Mouse (Mus musculus) adrenal gland, postnatal 0 days (tissue): Measurements from ENCODE around the gene Prkar2a. TPM values are rescaled to one million over a fixed set of nuclear protein-coding genes. Genes with fewer than 3 reads are reported as not detected.

Experiments used
- microRNA-seq: library from miRNA; unstranded; fragments of <30 nt; microRNA quantifications from one replicate; pipeline ENCODE4, GENCODE M21; 2016; ENCODE audit warnings: borderline replicate concordance; ENCODE audit not compliant: insufficient number of aligned reads
- polyA plus RNA-seq: library from polyadenylated mRNA; unstranded; fragments of >200 nt; fragmentation: Nextera tagmentation; extraction: Ambion mirVana; gene quantifications from 2 replicates; pipeline ENCODE4 v1.2.1, GENCODE M21; 2015

Gene Prkar2a
- polyA plus RNA-seq = 16.7 and 17.3 TPM in 2 replicates

DNA sequence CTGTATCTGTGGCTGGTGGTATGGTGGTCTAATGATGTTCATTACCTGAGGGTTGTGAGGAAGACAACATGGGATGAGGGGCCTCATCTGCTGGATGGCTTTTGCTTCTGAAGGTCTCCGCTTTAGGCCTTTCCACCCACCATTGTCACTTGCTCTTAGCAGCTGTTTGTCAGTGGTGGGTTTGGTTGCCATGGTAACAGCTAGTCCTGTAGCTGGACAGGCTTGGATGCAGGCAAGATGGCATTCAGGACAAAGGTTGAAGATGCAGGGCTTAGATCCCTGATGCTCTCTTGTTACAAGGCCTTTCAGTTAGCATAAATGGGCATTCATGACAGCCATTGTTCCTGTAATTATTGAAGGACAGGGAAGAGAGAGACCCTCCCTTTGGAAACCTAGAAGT lies at the start of gene Prkar2a:
Prkar2a (plus strand) TSS at position 209 of the 400 bp plus-strand sequence.

DNA sequence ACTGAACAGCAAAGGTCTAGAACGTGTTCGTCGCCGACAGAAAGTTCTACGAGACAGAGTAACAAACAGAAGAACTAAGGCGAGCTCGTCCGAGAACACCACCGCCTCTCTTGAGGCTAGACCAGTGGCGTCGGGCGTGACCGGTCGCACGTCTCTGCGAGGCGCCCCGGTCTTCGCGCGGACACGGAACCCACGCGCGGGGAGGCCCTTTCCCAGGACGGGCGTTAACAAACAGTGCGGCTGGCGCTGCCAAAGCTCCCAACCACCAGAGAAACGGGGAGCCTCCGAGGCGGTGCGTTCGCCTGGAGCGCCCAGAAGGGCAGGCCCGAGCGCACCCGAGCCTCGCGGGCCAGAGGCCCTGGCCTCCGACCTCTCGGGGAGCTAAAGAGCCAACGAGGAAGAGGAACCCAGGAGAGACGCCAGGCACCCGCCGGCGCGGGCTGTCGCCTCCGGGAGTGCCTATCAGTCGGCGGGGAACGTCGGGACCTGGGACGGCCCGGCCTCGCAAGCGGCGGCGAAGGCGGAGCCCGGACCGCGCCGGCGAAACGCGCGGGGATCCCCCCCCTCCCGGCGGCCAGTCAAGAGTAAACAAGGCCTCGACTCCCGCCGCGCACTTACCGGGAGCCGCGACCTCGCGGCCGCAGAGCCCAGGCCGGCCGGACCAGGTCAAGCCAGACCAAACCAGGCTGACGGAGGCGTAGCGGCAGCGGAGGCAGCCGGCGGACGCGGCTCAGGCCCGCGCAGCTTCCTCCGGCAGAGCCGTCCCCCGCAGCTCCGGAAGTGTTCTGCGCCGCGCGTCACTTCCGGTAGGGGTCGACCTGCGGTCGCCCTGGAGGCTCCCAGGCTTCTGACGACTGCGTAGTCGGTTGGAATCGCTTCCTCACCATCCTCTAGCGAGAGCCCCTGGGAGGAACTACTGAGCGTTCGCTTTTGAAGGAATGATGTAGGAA lies 40.2 kb upstream of the Prkar2a start, which contains the start of gene Arih2:
Arih2 (minus strand) TSS at position 776 of the 950 bp plus-strand sequence.

DNA sequence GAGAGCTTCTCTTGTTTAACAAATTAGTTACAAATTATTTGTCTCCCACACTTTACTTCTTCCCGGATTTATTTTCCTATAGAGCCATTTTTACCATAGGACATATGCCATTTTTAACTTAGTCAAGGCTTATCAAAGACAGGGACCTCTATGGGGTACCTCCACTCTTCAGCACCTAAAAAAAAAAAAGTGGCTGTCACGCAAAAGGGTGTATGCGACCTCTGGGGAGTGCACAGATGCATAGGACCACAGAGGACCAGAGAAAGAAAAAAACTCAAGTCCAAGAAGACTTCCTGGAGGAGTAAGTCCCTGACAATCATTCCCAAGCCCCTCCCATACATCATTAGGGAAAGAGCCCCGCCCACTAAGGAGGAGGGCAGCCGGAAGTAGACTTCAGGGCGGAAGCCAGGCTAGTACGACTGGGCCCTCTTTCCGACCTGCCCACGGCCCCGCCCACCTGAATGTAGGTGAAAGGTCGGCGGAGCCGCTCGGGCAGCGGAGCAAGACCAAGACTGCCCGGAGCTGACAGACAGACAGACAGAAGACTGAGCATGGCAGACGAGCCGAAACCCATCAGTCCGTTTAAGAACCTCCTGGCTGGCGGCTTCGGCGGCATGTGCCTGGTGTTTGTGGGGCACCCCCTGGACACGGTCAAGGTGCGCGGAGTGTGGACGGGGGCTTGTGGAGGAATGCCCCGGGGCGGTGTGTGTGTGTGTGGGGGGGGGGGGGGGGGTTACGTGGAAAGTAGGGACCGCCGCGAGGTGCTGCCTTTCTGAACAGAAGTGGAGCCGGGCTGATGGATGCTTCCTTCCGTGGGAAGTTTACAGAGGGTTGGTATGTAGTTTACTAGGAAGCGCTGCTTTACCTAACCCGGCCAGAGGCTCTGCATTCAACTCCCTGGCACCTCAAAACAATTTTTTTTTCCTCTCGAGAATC lies 27.2 kb upstream of the Prkar2a start, which contains the start of gene Slc25a20:
Slc25a20 (plus strand) TSS at position 412 of the 936 bp plus-strand sequence.

DNA sequence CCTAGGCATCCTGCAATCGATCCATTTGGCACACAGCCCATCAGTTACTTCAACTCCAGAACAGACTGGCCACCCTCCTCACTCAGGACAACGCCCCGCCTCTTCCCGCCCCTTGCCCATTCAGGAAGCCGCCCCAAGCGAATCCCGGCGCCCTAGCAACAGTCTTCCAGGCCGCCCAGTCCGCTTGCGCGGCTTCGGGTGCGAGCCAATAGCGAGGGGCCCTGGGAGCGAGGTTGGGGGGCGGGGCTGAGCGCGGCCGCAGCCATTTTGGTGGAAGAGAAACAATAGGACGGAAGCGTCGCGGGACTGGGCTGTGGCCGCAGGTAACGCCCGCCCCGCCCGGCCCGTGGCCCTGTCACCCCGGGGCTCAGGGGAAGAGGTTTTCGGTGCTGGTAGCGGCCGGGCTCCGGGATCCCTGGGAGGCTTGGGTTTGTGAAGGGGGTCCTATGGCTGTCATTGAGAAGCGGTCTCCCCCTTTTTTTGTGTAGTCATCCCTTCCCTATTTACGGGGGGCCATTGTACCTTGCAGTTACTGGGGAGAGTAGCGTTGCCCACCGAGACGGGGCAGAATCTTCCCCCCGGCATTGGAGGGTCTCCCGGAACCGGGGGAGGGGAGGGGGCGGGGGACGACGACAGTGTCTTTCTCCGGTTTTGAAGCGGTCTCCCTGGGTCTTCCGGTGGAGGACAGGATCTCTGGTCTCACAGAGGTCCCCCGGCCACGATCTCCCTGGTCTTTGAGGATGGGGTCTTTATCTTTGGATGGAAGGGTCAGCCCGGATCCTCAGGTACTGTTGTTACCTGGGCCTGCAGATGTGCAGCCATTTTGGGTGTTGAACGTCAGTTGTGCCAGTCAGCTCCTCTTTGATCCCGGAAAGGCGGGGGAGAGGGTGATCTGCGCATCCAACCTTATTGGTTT lies 94.7 kb downstream of the Prkar2a start, which contains the start of gene Ip6k2:
Ip6k2 (plus strand) TSS at position 249 of the 916 bp plus-strand sequence.

Small RNAs within 50 kb of the gene (microRNA-seq; reads per million reads assigned to microRNA genes)
- not detected for gene Gm26298

Other genes with a start within 250 kb of the Prkar2a start
- 34.9 and 49.0 TPM in 2 replicates for gene Ccdc71, start 228.8 kb upstream of the Prkar2a start, polyA plus RNA-seq
- 54.3 and 61.4 TPM in 2 replicates for gene Klhdc8b, start 227.7 kb upstream of the Prkar2a start, polyA plus RNA-seq
- gene Lamb2, start 209.6 kb upstream of the Prkar2a start, polyA plus RNA-seq = 31.5 and 37.7 TPM in 2 replicates
- 36.9 and 72.1 TPM in 2 replicates for gene Usp19, start 198.7 kb upstream of the Prkar2a start, polyA plus RNA-seq
- 60.1 and 86.1 TPM in 2 replicates for gene Qars, start 181.6 kb upstream of the Prkar2a start, polyA plus RNA-seq
- 70.3 and 91.3 TPM in 2 replicates for gene Qrich1, start 172.5 kb upstream of the Prkar2a start, polyA plus RNA-seq
- 68.2 and 82.0 TPM in 2 replicates for gene Impdh2, start 129.0 kb upstream of the Prkar2a start, polyA plus RNA-seq
- gene Ndufaf3, start 121.9 kb upstream of the Prkar2a start, polyA plus RNA-seq = 68.4 and 111 TPM in 2 replicates
- 95.0 and 107 TPM in 2 replicates for gene Dalrd3, start 119.4 kb upstream of the Prkar2a start, polyA plus RNA-seq
- 73.9 and 83.0 TPM in 2 replicates for gene Wdr6, start 110.6 kb upstream of the Prkar2a start, polyA plus RNA-seq
- gene P4htm, start 91.6 kb upstream of the Prkar2a start, polyA plus RNA-seq = 17.3 and 18.2 TPM in 2 replicates
- gene Arih2, start 39.9 kb upstream of the Prkar2a start, polyA plus RNA-seq = 24.4 and 32.1 TPM in 2 replicates
- 45.2 and 70.4 TPM in 2 replicates for gene Slc25a20, start 27.2 kb upstream of the Prkar2a start, polyA plus RNA-seq
- 54.1 and 55.9 TPM in 2 replicates for gene Ip6k2, start 94.5 kb downstream of the Prkar2a start, polyA plus RNA-seq
- 8.4 and 9.3 TPM in 2 replicates for gene Nckipsd, start 119.1 kb downstream of the Prkar2a start, polyA plus RNA-seq
- 1.7 and 1.9 TPM in 2 replicates for gene Celsr3, start 137.0 kb downstream of the Prkar2a start, polyA plus RNA-seq
- 4.9 and 6.0 TPM in 2 replicates for gene Slc26a6, start 164.0 kb downstream of the Prkar2a start, polyA plus RNA-seq
- 0.17 TPM in 1 of 2 replicates, not detected in the other for gene Tmem89, start 225.3 kb downstream of the Prkar2a start, polyA plus RNA-seq
- 300 and 412 TPM in 2 replicates for gene Uqcrc1, start 247.3 kb downstream of the Prkar2a start, polyA plus RNA-seq